Mouse (Mus musculus): ENCODE measurements at regions not wholly inside any gene's neighbourhood (a gene's known extent, or its start where the extent isn't known, plus 50 kb on each side); places are given as distances from the start of the nearest gene placed in this dataset.

GRCm38 (mm10) chr2:47750997-47751623, 1062.8 kb upstream of the Acvr2a start:
- no peak for DNase-seq (ENCODE audit: low read depth, low spot score)

- no peak for DNase-seq (ENCODE audit: low read depth, low spot score)
These were observed 1058.2 kb upstream of the Acvr2a start for GRCm38 (mm10) chr2:47755716-47756115.

- DNase-seq (ENCODE audit: low read depth, low spot score), result no peak
These were observed 1057.7 kb upstream of the Acvr2a start for GRCm38 (mm10) chr2:47756248-47756647.

- DNase-seq (ENCODE audit: low read depth, low spot score), result no peak
These were observed 1038.1 kb upstream of the Acvr2a start for GRCm38 (mm10) chr2:47775766-47776165.

- no peak for DNase-seq (ENCODE audit: low read depth, low spot score)
These were observed 1036.9 kb upstream of the Acvr2a start for GRCm38 (mm10) chr2:47776965-47777364.

GRCm38 (mm10) chr2:47785848-47786247, 1028.1 kb upstream of the Acvr2a start:
- DNase-seq (ENCODE audit: low read depth, low spot score), result peak; percentile 30

- no peak for DNase-seq (ENCODE audit: low read depth, low spot score)
These were observed 991.1 kb upstream of the Acvr2a start for GRCm38 (mm10) chr2:47822746-47823271.

GRCm38 (mm10) chr2:47832493-47832892, 981.4 kb upstream of the Acvr2a start:
- DNase-seq (ENCODE audit: low read depth, low spot score), result no peak

GRCm38 (mm10) chr2:47833517-47833916, 980.4 kb upstream of the Acvr2a start:
- no peak for DNase-seq (ENCODE audit: low read depth, low spot score)

GRCm38 (mm10) chr2:47834055-47834799, 979.7 kb upstream of the Acvr2a start:
- no peak for DNase-seq (ENCODE audit: low read depth, low spot score)

- no peak for DNase-seq (ENCODE audit: low read depth, low spot score)
These were observed 956.7 kb upstream of the Acvr2a start for GRCm38 (mm10) chr2:47857229-47857628.

GRCm38 (mm10) chr2:47862446-47862845, 951.5 kb upstream of the Acvr2a start:
- no peak for DNase-seq (ENCODE audit: low read depth, low spot score)

GRCm38 (mm10) chr2:47878002-47878401, 935.9 kb upstream of the Acvr2a start:
- no peak for DNase-seq (ENCODE audit: low read depth, low spot score)

GRCm38 (mm10) chr2:47879071-47879470, 934.8 kb upstream of the Acvr2a start:
- DNase-seq (ENCODE audit: low read depth, low spot score), result no peak

GRCm38 (mm10) chr2:47879796-47880195, 934.1 kb upstream of the Acvr2a start:
- no peak for DNase-seq (ENCODE audit: low read depth, low spot score)

- no peak for DNase-seq (ENCODE audit: low read depth, low spot score)
These were observed 925.7 kb upstream of the Acvr2a start for GRCm38 (mm10) chr2:47888166-47888565.

- DNase-seq (ENCODE audit: low read depth, low spot score), result no peak
These were observed 922.5 kb upstream of the Acvr2a start for GRCm38 (mm10) chr2:47891366-47891765.

GRCm38 (mm10) chr2:47892879-47893278, 921.0 kb upstream of the Acvr2a start:
- DNase-seq (ENCODE audit: low read depth, low spot score), result no peak

GRCm38 (mm10) chr2:47894806-47895205, 919.1 kb upstream of the Acvr2a start:
- DNase-seq (ENCODE audit: low read depth, low spot score), result no peak

GRCm38 (mm10) chr2:47914270-47914669, 899.6 kb upstream of the Acvr2a start:
- no peak for DNase-seq (ENCODE audit: low read depth, low spot score)

- DNase-seq (ENCODE audit: low read depth, low spot score), result no peak
These were observed 898.9 kb upstream of the Acvr2a start for GRCm38 (mm10) chr2:47914986-47915485.

GRCm38 (mm10) chr2:47922965-47923364, 890.9 kb upstream of the Acvr2a start:
- no peak for DNase-seq (ENCODE audit: low read depth, low spot score)

- DNase-seq (ENCODE audit: low read depth, low spot score), result no peak
These were observed 887.3 kb upstream of the Acvr2a start for GRCm38 (mm10) chr2:47926620-47927019.

Measured in A20 (cell line).